Mouse (Mus musculus): ENCODE results near the gene Gm9745. TPM values are rescaled to one million over a fixed set of nuclear protein-coding genes. Genes with fewer than 3 reads are reported as not detected.
A peak's percentile ranks its signal among the peaks of the same experiment; 100 is the strongest.
"Not testable (repeated sequence)": the region's sequence is repeated elsewhere in the genome, so short reads cannot be mapped to it uniquely, and the experiment has no call there.

The Gm9745 gene
- total RNA-seq (2014; rRNA removed): not detected in 2 replicates
- not detected in 2 replicates for polyA plus RNA-seq (2012; rRNA removed)

GRCm38 (mm10) chr13:8948131-8948530 lies at the start of gene Gm9745:
Gene Gm9745 (minus strand): TSS chr13:8948231.
- H3K4me1 ChIP-seq (ENCODE audit: control insufficient read depth, insufficient read depth, low read length); H3K9ac ChIP-seq (ENCODE audit: low read depth, low read length); DNase-seq (ENCODE audit: extremely low read depth, low read depth, low spot score); H3K27ac ChIP-seq (replicated peaks; ENCODE audit: insufficient read depth, low read depth, low read length); H3K4me3 ChIP-seq (ENCODE audit: insufficient read depth, low read depth, low read length); H3K79me2 ChIP-seq (ENCODE audit: control insufficient read depth, insufficient read depth, low read length); H3K27me3 ChIP-seq (ENCODE audit: control insufficient read depth, insufficient read depth, low read length); H3K36me3 ChIP-seq (ENCODE audit: control insufficient read depth, insufficient read depth, low read length): not testable (repeated sequence)

DNA sequence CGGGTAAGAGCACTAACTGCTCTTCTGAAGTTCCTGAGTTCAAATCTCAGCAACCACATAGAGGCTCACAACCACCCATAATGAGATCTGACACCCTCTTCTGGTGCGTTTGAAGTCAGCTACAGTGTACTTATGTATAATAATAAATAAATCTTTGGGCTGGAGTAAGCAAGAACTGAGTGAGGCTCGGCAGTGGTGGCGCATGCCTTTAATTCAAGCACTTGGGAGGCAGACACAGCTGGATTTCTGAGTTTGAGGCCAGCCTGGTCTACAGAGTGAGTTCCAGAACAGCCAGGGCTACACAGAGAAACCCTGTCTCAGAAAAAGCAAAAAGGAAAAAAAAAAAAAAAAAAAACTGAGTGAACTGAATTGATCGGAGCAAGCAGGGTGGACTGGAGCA lies 49.2 kb upstream of the Gm9745 start:
- not testable (repeated sequence) for DNase-seq (ENCODE audit: extremely low read depth, low read depth, low spot score); H3K4me1 ChIP-seq (ENCODE audit: control insufficient read depth, insufficient read depth, low read length); H3K27me3 ChIP-seq (ENCODE audit: control insufficient read depth, insufficient read depth, low read length); H3K36me3 ChIP-seq (ENCODE audit: control insufficient read depth, insufficient read depth, low read length); H3K9ac ChIP-seq (ENCODE audit: low read depth, low read length); H3K4me3 ChIP-seq (ENCODE audit: insufficient read depth, low read depth, low read length)
- WGBS: 86% methylated on average over 5 of the region's 5 CpGs
- Histone ChIP-seq H3K27ac (replicated peaks; ENCODE audit: insufficient read depth, low read depth, low read length) (peak overlapping the region; percentile 39; the same call in 1 of the 2 replicates), H3K79me2 (ENCODE audit: control insufficient read depth, insufficient read depth, low read length) (peaks cover 24% of the 10 kb centered on the region; the same call in 1 of the 2 replicates)

GRCm38 (mm10) chr13:8995990-8996786 lies 48.2 kb upstream of the Gm9745 start, which contains the start of gene Gtpbp4:
Gene Gtpbp4 (minus strand): TSS chr13:8996083.
- Histone ChIP-seq H3K4me3 (ENCODE audit: insufficient read depth, low read depth, low read length) (peak within 1 kb of the TSS; percentile 95), H3K27ac (replicated peaks; ENCODE audit: insufficient read depth, low read depth, low read length) (peak within 1 kb of the TSS; percentile 96), H3K4me1 (ENCODE audit: control insufficient read depth, insufficient read depth, low read length) (peaks cover 3% of the 10 kb centered on the region), H3K9ac (ENCODE audit: low read depth, low read length) (peak within 1 kb of the TSS; percentile 91), H3K79me2 (ENCODE audit: control insufficient read depth, insufficient read depth, low read length) (peaks cover 25% of the 10 kb centered on the region; the same call in 1 of the 2 replicates), H3K27me3 (ENCODE audit: control insufficient read depth, insufficient read depth, low read length) (no peaks in the 10 kb centered on the region), H3K36me3 (ENCODE audit: control insufficient read depth, insufficient read depth, low read length) (peaks cover 7% of the 10 kb centered on the region; the same call in 1 of the 2 replicates)
- under 1% methylated on average over 51 of the region's 51 CpGs for WGBS
- peak; percentile 68 for TF ChIP-seq POLR2A (IDR thresholded peaks at IDR 0.05; ENCODE audit: extremely low read depth, insufficient read depth, low read length)
- peak; percentile 78 for TF ChIP-seq CTCF (IDR thresholded peaks at IDR 0.05; ENCODE audit: low read depth, low read length)
- DNase-seq (ENCODE audit: extremely low read depth, low read depth, low spot score): peak; percentile 88

DNA sequence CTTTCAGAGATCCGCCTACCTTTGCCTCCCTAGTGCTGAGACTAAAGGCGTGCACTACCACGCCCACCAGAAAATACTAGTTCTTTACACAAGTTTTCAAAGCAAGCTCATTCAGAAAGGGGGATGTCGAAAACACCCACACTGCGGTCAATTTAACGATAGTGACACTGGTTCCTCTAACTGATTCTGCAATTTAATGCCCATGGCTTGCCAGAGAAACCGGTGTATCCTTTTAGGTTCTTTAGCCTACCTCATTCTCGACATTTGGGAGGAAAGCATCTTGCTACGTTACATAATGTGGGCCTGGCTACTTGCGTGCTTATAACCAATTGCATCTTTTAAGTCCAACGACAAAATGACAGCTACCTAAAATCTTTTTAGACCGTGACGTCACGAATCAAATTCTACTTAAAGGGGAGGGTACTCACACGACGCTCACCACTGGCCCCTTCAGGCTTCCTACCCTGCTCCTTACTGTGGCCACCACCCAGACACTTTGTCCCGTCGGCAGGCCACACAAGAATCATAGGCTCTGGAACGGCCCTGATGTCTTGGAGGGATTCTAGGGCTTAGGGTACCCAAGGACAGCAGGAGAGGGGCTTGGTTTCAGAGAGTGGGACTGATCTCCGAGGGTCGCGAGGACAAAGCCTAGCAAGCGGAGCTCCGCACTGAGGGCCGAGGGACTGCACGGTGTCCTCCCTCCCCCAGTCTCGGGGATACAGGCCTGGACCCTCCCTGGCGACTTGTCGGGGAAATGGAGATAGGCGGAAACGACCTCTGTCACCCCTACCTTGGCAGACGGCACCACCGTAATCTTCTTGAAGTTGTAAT lies 47.3 kb upstream of the Gm9745 start:
- DNase-seq (ENCODE audit: extremely low read depth, low read depth, low spot score): peak; percentile 37
- H3K9ac ChIP-seq (ENCODE audit: low read depth, low read length): peak overlapping the region; percentile 91
- WGBS: under 1% methylated on average over 33 of the region's 33 CpGs

GRCm38 (mm10) chr13:8992231-8992630 lies 44.2 kb upstream of the Gm9745 start:
- Histone ChIP-seq H3K27me3 (ENCODE audit: control insufficient read depth, insufficient read depth, low read length) (no peaks in the 10 kb centered on the region), H3K9ac (ENCODE audit: low read depth, low read length) (no peak overlapping the region), H3K27ac (replicated peaks; ENCODE audit: insufficient read depth, low read depth, low read length) (no peak overlapping the region), H3K79me2 (ENCODE audit: control insufficient read depth, insufficient read depth, low read length) (peaks cover 31% of the 10 kb centered on the region; the same call in 1 of the 2 replicates), H3K36me3 (ENCODE audit: control insufficient read depth, insufficient read depth, low read length) (peaks cover 39% of the 10 kb centered on the region), H3K4me3 (ENCODE audit: insufficient read depth, low read depth, low read length) (no peak overlapping the region), H3K4me1 (ENCODE audit: control insufficient read depth, insufficient read depth, low read length) (peaks cover 3% of the 10 kb centered on the region)
- DNase-seq (ENCODE audit: extremely low read depth, low read depth, low spot score): no peak
- no peak for TF ChIP-seq CTCF (IDR thresholded peaks at IDR 0.05; ENCODE audit: low read depth, low read length)
- no peak for TF ChIP-seq POLR2A (IDR thresholded peaks at IDR 0.05; ENCODE audit: extremely low read depth, insufficient read depth, low read length)
- WGBS: 96% methylated on average over 6 of the region's 6 CpGs

More for the DNA sequence above, 47.3 kb upstream of the Gm9745 start:
- TF ChIP-seq CTCF (IDR thresholded peaks at IDR 0.05; ENCODE audit: low read depth, low read length) (no peak), POLR2A (IDR thresholded peaks at IDR 0.05; ENCODE audit: extremely low read depth, insufficient read depth, low read length) (no peak)
- peaks cover 3% of the 10 kb centered on the region for H3K4me1 ChIP-seq (ENCODE audit: control insufficient read depth, insufficient read depth, low read length)
- H3K27ac ChIP-seq (replicated peaks; ENCODE audit: insufficient read depth, low read depth, low read length): peak overlapping the region; percentile 67
- peak overlapping the region; percentile 95 for H3K4me3 ChIP-seq (ENCODE audit: insufficient read depth, low read depth, low read length)
- no peaks in the 10 kb centered on the region for H3K27me3 ChIP-seq (ENCODE audit: control insufficient read depth, insufficient read depth, low read length)
- H3K79me2 ChIP-seq (ENCODE audit: control insufficient read depth, insufficient read depth, low read length): peaks cover 25% of the 10 kb centered on the region; the same call in 1 of the 2 replicates
- peaks cover 14% of the 10 kb centered on the region for H3K36me3 ChIP-seq (ENCODE audit: control insufficient read depth, insufficient read depth, low read length)

All from liver, adult 2 months (tissue).